Mouse (Mus musculus): ENCODE results near the gene Sfmbt1.

DNA sequence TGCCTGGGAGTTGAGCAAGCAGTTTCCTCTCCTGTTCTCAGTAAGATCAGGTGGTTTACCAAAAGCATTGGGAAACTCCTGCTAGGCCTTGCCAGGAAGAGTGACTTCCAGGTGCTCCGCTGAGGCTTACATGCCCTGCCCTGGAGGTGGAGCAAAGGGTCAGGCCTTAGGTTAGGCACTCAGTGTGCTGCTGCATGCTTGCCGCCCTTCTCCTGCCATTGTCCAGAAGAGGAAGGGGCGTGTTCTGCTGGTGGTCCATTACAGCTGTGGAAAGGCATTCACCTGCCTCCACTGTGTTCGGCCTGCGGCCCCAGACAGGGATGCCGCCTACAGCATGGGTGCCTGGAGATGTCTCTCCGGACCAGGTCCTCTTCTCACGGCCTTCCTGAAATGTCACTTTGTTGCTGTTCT is 154.7 kb downstream of the Sfmbt1 start:
- TF ChIP-seq CTCF (IDR thresholded peaks at IDR 0.05; ENCODE audit: low read depth, low read length) (no peak), POLR2A (IDR thresholded peaks at IDR 0.05; ENCODE audit: borderline replicate concordance, low read depth, low read length) (no peak)
